Mouse (Mus musculus): ENCODE results near the gene Grik2.

DNA sequence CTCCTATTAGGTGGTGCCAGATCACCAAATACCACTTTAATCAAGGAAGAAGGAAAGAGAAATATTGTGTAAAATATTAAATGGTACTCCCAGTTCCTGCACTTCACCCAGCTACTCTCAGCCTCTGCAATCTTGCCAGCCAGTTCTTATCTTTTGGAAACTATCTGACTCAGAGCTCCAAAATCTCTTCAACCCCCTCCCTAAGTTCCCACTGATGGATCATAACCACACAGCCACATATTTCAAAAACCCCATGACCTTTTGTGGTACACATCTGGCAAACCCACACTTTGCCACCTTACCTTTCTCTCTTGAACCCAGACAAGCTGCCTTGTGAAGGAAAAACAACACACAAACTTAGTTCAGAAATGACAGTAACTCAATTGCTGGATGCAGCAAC, 738.2 kb downstream of the Grik2 start:
- no peak for TF ChIP-seq CTCF (IDR thresholded peaks at IDR 0.05; ENCODE audit: extremely low read depth, insufficient read length, insufficient replicate concordance, low read depth, low read length)
- no peak for TF ChIP-seq POLR2A (IDR thresholded peaks at IDR 0.05; ENCODE audit: low read depth, low read length)
